Mouse (Mus musculus) embryonic facial prominence, embryonic 13.5 days (tissue): ENCODE results near the gene Nufip2. TPM values are rescaled to one million over a fixed set of nuclear protein-coding genes. Genes with fewer than 3 reads are reported as not detected.
A peak's percentile ranks its signal among the peaks of the same experiment; 100 is the strongest.
"Not testable (repeated sequence)": the region's sequence is repeated elsewhere in the genome, so short reads cannot be mapped to it uniquely, and the experiment has no call there.

Source experiments
- ATAC-seq: fragments of 200-750 bp; cut with Nextera tagmentation; 2 replicates; pipeline ENCODE4 v1.8.0; 2017; ENCODE audit warnings: low read depth; ENCODE audit not compliant: insufficient number of reproducible peaks, insufficient read depth, low FRiP score, low TSS enrichment
- H3K27ac ChIP-seq: fragments of 300-500 bp; sonication (generic); 2 replicates; pipeline ENCODE4 v1.5.1; 2015; ENCODE audit warnings: moderate library complexity, mild to moderate bottlenecking, inconsistent platforms
- H3K27me3 ChIP-seq: fragments of 300-500 bp; sonication (generic); 2 replicates; pipeline ENCODE4 v1.6.1; 2015; ENCODE audit warnings: mild to moderate bottlenecking, inconsistent platforms
- H3K36me3 ChIP-seq: fragments of 300-500 bp; sonication (generic); 2 replicates; pipeline ENCODE4 v1.6.1; 2015; ENCODE audit warnings: mild to moderate bottlenecking, inconsistent platforms
- H3K4me1 ChIP-seq: fragments of 300-500 bp; sonication (generic); 2 replicates; pipeline ENCODE4 v1.6.1; 2015; ENCODE audit warnings: inconsistent platforms
- H3K4me2 ChIP-seq: fragments of 300-500 bp; sonication (generic); 2 replicates; pipeline ENCODE4 v1.6.1; 2015; ENCODE audit warnings: moderate library complexity, mild to moderate bottlenecking, inconsistent platforms
- H3K4me3 ChIP-seq: fragments of 300-500 bp; sonication (generic); 2 replicates; pipeline ENCODE4 v1.5.1; 2015; ENCODE audit warnings: mild to moderate bottlenecking, inconsistent platforms
- H3K9ac ChIP-seq: fragments of 300-500 bp; sonication (generic); 2 replicates; pipeline ENCODE4 v1.6.1; 2015; ENCODE audit warnings: mild to moderate bottlenecking, inconsistent platforms
- H3K9me3 ChIP-seq: fragments of 300-500 bp; sonication (generic); 2 replicates; pipeline ENCODE4 v1.6.1; 2016; ENCODE audit warnings: inconsistent platforms
- WGBS: fragments of 180-500 bp; shearing (Covaris S2); methylation state at CpG from one replicate; pipeline ENCODE4 v1.1.7; 2015; ENCODE audit warnings: mixed read lengths; 5-methylcytosine and 5-hydroxymethylcytosine counted together
- polyA plus RNA-seq: library from polyadenylated mRNA; unstranded; fragments of >200 nt; fragmentation: Nextera tagmentation; extraction: Ambion mirVana; gene quantifications from 2 replicates; pipeline ENCODE4 v1.2.1, GENCODE M21; 2015

The Nufip2 gene
- 5.2 and 5.9 TPM in 2 replicates for polyA plus RNA-seq

DNA sequence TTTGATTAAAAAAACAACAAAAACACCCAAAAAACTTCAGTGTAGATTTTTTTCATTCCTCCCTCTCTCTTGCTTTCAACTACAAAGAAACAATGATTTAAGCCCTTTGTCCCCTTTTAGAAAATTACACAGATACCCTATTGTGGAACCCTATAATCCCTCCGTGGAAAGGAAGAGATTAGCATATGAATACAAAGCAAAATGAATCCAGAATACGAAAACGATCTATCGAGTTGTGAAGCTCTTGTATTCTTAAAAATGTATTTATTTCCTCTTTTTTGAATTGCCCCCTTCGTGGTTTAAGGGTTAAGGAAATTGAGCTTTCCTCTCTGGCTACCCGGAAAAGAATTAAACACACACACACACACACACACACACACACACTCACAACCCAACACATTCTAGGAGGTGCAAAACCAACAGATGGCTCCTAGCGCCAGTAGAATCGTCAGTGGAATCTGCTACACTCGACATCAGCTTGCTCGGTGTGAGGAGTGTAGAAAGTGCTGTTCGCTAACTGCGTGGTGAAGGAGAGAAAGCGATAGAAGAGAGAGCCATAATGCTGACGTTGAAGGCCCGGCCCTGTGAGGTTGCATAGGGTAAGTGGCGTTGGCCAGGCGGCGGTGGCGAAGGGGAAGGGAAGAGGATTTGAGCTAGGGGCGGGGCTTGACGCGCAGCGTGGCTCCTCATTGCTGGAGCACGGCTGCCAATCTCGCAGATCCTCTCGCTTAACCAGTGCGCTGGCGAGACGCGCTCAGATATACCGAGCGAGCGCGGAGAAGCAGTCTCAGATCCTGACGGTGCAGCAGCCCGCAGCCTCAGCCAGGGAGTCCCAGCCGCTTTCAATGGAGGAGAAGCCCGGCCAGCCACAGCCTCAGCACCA lies at the start of gene Nufip2:
Gene Nufip2 (plus strand): TSS at position 773 of the 883 bp plus-strand sequence.
- Histone ChIP-seq H3K9me3 (no peaks in the 10 kb centered on the region), H3K4me3 (peak within 1 kb of the TSS; percentile 99), H3K4me2 (peak within 1 kb of the TSS; percentile 71), H3K27ac (peak within 1 kb of the TSS; percentile 99), H3K27me3 (no peaks in the 10 kb centered on the region), H3K4me1 (peaks cover 5% of the 10 kb centered on the region), H3K9ac (peak within 1 kb of the TSS; percentile 99), H3K36me3 (no peaks in the 10 kb centered on the region)
- ATAC-seq = peak; percentile 97
- WGBS = under 1% methylated on average over 38 of the region's 38 CpGs

DNA sequence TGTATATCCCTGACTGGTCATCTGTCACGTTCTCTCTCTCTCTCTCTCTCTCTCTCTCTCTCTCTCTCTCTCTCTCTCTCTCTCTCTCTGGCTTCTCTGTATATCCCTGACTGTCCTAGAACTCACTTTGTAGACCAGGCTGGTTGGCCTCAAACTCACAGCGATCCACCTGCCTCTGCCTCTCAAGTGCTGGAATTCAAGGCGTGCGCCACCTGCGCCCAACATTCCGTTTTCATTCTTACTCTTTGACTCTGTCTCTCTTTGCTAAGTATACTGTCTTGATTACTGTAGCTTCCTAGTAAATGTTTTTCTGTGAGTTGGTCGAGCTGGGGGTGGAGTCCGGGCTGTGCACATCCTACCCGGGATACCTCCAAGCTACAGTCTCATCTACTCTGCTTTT lies 44.6 kb upstream of the Nufip2 start:
- ATAC-seq = no peak
- Histone ChIP-seq H3K9ac (no peak overlapping the region), H3K4me3 (no peak overlapping the region), H3K4me2 (no peak overlapping the region), H3K4me1 (no peaks in the 10 kb centered on the region), H3K9me3 (no peaks in the 10 kb centered on the region), H3K36me3 (no peaks in the 10 kb centered on the region), H3K27me3 (no peaks in the 10 kb centered on the region), H3K27ac (no peak overlapping the region)
- WGBS = 71% methylated on average over 9 of the region's 9 CpGs

DNA sequence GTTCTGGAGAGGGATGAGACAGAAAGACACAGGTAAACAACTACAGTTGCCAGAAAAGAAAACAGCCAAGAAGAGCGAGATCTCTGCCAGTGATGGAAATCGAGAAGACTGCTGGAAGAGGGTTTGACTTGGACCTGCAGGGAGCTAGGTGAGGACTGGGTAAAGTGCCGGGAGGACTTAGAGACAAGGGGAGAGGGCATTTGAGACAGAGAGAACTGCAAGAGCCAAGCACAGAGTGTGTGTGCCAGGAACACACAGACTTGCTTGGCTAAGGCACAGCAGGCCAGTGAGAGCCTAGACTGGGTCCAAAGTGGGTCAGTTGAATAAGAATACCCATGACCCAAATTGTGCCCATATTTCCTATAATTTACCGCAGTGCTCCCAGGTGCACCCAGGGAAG lies 40.5 kb upstream of the Nufip2 start:
- Histone ChIP-seq H3K36me3 (no peaks in the 10 kb centered on the region), H3K9ac (no peak overlapping the region), H3K27me3 (no peaks in the 10 kb centered on the region), H3K27ac (no peak overlapping the region), H3K4me3 (no peak overlapping the region), H3K9me3 (no peaks in the 10 kb centered on the region), H3K4me2 (no peak overlapping the region), H3K4me1 (no peaks in the 10 kb centered on the region)
- WGBS = 83% methylated on average over 4 of the region's 4 CpGs
- no peak for ATAC-seq

- no peaks in the 10 kb centered on the region for H3K36me3 ChIP-seq
- H3K9me3 ChIP-seq = no peaks in the 10 kb centered on the region
- H3K4me3 ChIP-seq = no peak overlapping the region
- WGBS = 56% methylated on average over 7 of the region's 7 CpGs
- no peak overlapping the region for H3K27ac ChIP-seq
- H3K9ac ChIP-seq = no peak overlapping the region
- ATAC-seq = no peak
- H3K4me1 ChIP-seq = no peaks in the 10 kb centered on the region
- H3K4me2 ChIP-seq = no peak overlapping the region
- no peaks in the 10 kb centered on the region for H3K27me3 ChIP-seq
Measured at GRCm38 (mm10) chr11:77648878-77649277, 37.1 kb upstream of the Nufip2 start.

- Histone ChIP-seq H3K36me3 (no peaks in the 10 kb centered on the region), H3K9me3 (no peaks in the 10 kb centered on the region), H3K27ac (no peak overlapping the region), H3K9ac (no peak overlapping the region), H3K4me3 (no peak overlapping the region), H3K27me3 (no peaks in the 10 kb centered on the region), H3K4me2 (no peak overlapping the region), H3K4me1 (no peaks in the 10 kb centered on the region)
- no peak for ATAC-seq
- WGBS = 61% methylated on average over 6 of the region's 6 CpGs
Measured at GRCm38 (mm10) chr11:77652484-77652883, 33.5 kb upstream of the Nufip2 start.

DNA sequence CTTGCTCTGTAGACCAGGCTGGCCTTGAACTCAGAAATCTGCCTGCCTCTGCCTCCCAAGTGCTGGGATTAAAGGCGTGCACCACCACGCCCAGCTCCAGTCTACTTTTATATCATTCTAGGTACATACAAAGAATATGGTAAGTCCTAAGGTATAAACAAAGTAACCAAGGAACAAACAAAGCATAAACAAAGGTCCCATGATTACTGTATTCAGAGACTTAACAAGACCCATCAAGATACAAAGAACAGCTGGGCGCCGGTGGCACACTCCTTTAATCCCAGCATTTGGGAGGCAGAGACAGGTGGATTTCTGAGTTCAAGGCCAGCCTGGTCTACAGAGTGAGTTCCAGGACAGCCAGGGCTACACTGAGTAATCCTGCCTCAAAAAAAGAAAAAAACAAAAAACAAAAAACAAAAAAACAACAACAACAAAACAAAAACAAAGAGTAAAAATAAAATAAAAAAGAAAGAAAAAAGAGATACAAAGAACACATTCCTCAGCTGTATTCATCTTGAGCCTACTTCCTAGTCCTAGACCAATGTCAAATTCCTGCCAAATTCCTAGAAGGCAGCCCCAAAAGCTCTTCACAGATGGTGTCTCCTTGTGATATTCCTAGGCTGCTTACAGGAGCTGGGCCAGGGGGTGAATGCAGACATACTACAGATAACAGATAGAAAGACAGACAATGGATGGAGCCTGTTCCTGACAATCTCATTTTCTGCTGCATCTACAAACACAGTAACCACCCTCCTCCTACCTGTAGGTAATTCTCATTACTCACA lies 32.4 kb upstream of the Nufip2 start:
- not testable (repeated sequence) for H3K9ac ChIP-seq, H3K4me2 ChIP-seq, H3K27me3 ChIP-seq, H3K9me3 ChIP-seq, H3K36me3 ChIP-seq, H3K27ac ChIP-seq, ATAC-seq, H3K4me1 ChIP-seq, H3K4me3 ChIP-seq
- WGBS = 93% methylated on average over 4 of the region's 4 CpGs

GRCm38 (mm10) chr11:77659986-77660385 lies 26.0 kb upstream of the Nufip2 start:
- no peak for ATAC-seq
- no peaks in the 10 kb centered on the region for H3K4me1 ChIP-seq
- H3K9ac ChIP-seq = no peak overlapping the region
- no peak overlapping the region for H3K4me3 ChIP-seq
- no peaks in the 10 kb centered on the region for H3K27me3 ChIP-seq
- no peak overlapping the region for H3K27ac ChIP-seq
- no peak overlapping the region for H3K4me2 ChIP-seq
- no peaks in the 10 kb centered on the region for H3K36me3 ChIP-seq
- H3K9me3 ChIP-seq = no peaks in the 10 kb centered on the region
- WGBS = 65% methylated on average over 4 of the region's 4 CpGs

DNA sequence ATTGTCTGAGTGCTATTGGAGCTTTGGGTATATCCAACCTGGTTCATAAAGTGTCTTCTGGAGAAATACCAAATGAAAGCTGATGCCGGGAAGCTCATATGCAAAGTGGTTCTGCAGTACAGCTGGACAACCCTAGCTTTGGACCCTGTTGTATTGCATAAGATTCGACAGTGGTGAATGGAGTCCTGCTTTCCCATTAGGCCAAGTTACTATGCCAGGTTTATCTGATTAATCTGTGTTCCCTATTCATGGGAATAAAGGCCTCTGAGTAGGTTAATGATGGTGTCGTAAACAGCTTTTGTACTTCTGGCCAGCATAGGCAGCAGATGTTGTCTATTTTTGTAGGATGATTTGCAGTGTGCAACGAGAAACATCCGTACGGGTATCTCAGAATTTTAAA lies 22.3 kb upstream of the Nufip2 start:
- no peak overlapping the region for H3K4me2 ChIP-seq
- no peaks in the 10 kb centered on the region; the same call in 1 of the 2 replicates for H3K9me3 ChIP-seq
- WGBS = 57% methylated on average over 6 of the region's 6 CpGs
- no peak for ATAC-seq
- H3K36me3 ChIP-seq = no peaks in the 10 kb centered on the region
- no peak overlapping the region for H3K9ac ChIP-seq
- H3K27ac ChIP-seq = no peak overlapping the region
- no peaks in the 10 kb centered on the region for H3K27me3 ChIP-seq
- no peak overlapping the region for H3K4me3 ChIP-seq
- no peaks in the 10 kb centered on the region for H3K4me1 ChIP-seq

DNA sequence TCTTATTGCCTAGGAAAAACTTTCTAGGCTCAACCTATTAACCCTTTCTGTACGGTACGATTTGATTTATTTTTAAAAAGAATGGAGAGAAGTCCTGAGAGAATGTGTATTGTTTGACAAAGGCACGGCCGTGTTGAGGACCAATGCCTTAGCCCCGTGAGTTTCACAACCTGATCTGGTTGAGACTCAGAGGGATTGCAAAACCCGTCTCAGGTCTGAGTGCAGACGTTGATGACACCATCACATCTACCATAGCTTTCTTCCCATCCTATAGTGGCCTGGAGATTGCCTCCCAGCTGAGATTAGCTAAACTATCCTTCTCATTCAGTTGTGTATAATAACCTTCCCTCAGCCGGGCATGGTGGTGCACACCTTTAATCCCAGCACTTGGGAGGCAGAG lies 21.9 kb upstream of the Nufip2 start:
- H3K4me1 ChIP-seq = no peaks in the 10 kb centered on the region
- H3K4me2 ChIP-seq = no peak overlapping the region
- ATAC-seq = no peak
- H3K4me3 ChIP-seq = no peak overlapping the region
- no peak overlapping the region for H3K27ac ChIP-seq
- H3K36me3 ChIP-seq = no peaks in the 10 kb centered on the region
- no peak overlapping the region for H3K9ac ChIP-seq
- H3K9me3 ChIP-seq = no peaks in the 10 kb centered on the region; the same call in 1 of the 2 replicates
- 90% methylated on average over 8 of the region's 8 CpGs for WGBS
- no peaks in the 10 kb centered on the region for H3K27me3 ChIP-seq

DNA sequence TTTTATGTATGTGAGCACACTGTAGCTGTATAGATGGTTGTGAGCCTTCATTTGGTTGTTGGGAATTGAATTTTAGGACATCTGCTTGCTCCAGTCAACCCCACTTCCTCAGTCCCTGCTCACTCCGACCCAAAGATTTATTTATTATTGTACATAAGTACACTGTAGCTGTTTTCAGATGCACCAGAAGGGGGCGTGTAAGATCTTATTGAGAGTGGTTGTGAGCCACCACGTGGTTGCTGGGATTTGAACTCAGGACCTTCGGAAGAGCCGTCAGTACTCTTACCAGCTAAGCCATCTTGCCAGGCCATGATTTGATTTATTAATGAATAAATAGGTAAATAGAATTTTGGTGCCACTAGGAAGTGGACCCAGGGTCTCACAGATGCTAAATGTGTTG lies 20.6 kb upstream of the Nufip2 start:
- H3K9me3 ChIP-seq, H3K4me3 ChIP-seq, H3K36me3 ChIP-seq, H3K4me2 ChIP-seq, H3K27me3 ChIP-seq, H3K4me1 ChIP-seq, H3K9ac ChIP-seq, ATAC-seq, H3K27ac ChIP-seq: not testable (repeated sequence)
- WGBS = 75% methylated on average over 5 of the region's 5 CpGs

DNA sequence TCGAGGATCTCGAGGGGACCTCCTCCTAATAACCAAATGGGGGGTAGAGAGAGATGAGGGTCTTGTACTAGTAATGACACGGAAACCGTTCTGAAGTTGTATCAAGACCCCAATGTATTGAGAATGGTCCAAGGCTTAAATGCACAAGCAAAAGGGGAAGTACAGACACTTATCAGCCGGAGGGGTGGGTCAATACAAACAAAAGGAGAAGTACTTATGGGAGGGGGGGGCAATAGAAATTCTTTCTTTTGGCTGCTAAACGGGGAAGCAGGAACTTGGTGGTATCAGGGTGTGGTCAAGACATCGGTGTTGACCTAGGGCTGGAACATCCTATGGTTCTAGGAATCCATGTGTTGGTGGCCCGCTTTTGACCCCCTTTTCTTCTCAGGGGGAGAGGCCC lies 19.2 kb upstream of the Nufip2 start:
- H3K36me3 ChIP-seq, H3K27ac ChIP-seq, H3K27me3 ChIP-seq, H3K9ac ChIP-seq, H3K4me3 ChIP-seq, H3K4me2 ChIP-seq, H3K4me1 ChIP-seq, H3K9me3 ChIP-seq, ATAC-seq: not testable (repeated sequence)
- 92% methylated on average over 8 of the region's 8 CpGs for WGBS

DNA sequence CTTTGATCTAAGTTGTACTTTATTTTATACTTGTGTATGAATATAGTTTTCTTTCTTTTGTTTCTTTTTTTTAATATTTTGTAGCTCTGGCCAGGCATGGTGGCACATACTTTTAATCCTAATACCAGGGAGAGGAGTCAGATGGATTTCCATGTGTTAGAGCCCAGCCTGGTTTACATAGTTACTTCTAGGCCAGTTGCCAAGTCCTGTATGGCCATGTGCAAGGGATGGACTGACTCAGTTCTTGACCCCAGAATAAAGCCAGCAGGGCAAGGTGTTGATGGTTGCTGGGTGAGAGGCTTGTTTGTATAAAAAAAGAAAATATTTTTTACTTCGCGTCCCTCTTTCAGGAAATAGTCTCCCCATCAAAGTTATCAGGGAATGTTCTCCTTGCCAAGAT lies 13.2 kb upstream of the Nufip2 start:
- 98% methylated on average over 2 of the region's 2 CpGs for WGBS
- ATAC-seq = no peak
- no peak overlapping the region for H3K4me3 ChIP-seq
- H3K9me3 ChIP-seq = peaks cover 10% of the 10 kb centered on the region
- H3K4me1 ChIP-seq = no peaks in the 10 kb centered on the region
- no peaks in the 10 kb centered on the region for H3K36me3 ChIP-seq
- no peak overlapping the region for H3K27ac ChIP-seq
- H3K4me2 ChIP-seq = no peak overlapping the region
- H3K9ac ChIP-seq = no peak overlapping the region
- no peaks in the 10 kb centered on the region for H3K27me3 ChIP-seq
